In genomic region chr7:102564999-102565997, GRCm38 (mm10) we compare ENCODE assay signal across 8 mouse cellular contexts. TPM values are rescaled to one million over a fixed set of nuclear protein-coding genes. Genes with fewer than 3 reads are reported as not detected.
DNase-seq lines count a peak whose midpoint lies in the region; ATAC-seq and TF ChIP-seq lines count a peak whose summit lies in the region.

Trim21 (minus strand) TSS chr7:102565486.

- TF ChIP-seq CTCF in CH12.LX (conservative IDR thresholded peaks at IDR 0.05 in 1 of 2, IDR thresholded peaks at IDR 0.05 in 1 of 2; ENCODE audit: low read depth in 2 of 2, low read length in 2 of 2), result no peak

- no peaks in the 10 kb centered on the region for H3K27me3 ChIP-seq in CH12.LX (replicated peaks)
- H3K27me3 ChIP-seq in forebrain, embryonic 10.5 days (ENCODE audit: poor library complexity, severe bottlenecking), result no peaks in the 10 kb centered on the region
- no peaks in the 10 kb centered on the region for H3K27me3 ChIP-seq in heart, embryonic 15.5 days
- no peaks in the 10 kb centered on the region for H3K27me3 ChIP-seq in liver, embryonic 13.5 days
- H3K27me3 ChIP-seq in stomach, embryonic 15.5 days (replicated peaks), result no peaks in the 10 kb centered on the region

- peak within 1 kb of the TSS; percentile 82 for H3K9ac ChIP-seq in CH12.LX (ENCODE audit: insufficient read depth, low read depth)
- peak within 1 kb of the TSS; percentile 57 for H3K9ac ChIP-seq in heart, embryonic 15.5 days
- peak within 1 kb of the TSS; percentile 77 for H3K9ac ChIP-seq in liver, embryonic 13.5 days
- H3K9ac ChIP-seq in stomach, embryonic 15.5 days, result peak within 1 kb of the TSS; percentile 42; the same call in 1 of the 2 replicates

- dilution Hi-C loops in CH12.LX (cut with MboI; ENCODE audit: extremely low pct_ligation_motif_present, extremely low pct_unique_long_range_greater_than_20kb, low sequenced_read_pairs), result no loop called here

- peak; percentile 95 for DNase-seq in CH12.LX (ENCODE audit: extremely low read depth)
- DNase-seq in c-Kit-positive CD71-negative TER-119-negative erythroid progenitor cells, embryonic 14.5 days (ENCODE audit: low read depth), result peak; percentile 85
- peak; percentile 61 for DNase-seq in forebrain, embryonic 10.5 days (ENCODE audit: extremely low spot score, low spot score)
- DNase-seq in kidney, postnatal 14 days, result peak; percentile 92
- DNase-seq in liver, embryonic 13.5 days, result peak; percentile 88
- peak; percentile 82 to 85 for DNase-seq in natural killer cell, adult 2 months (ENCODE audit: low spot score in 2 of 2)

- H3K9me3 ChIP-seq in CH12.LX (replicated peaks; ENCODE audit: low read length), result no peaks in the 10 kb centered on the region
- H3K9me3 ChIP-seq in forebrain, embryonic 10.5 days, result no peaks in the 10 kb centered on the region
- H3K9me3 ChIP-seq in heart, embryonic 15.5 days (replicated peaks), result no peaks in the 10 kb centered on the region
- no peaks in the 10 kb centered on the region for H3K9me3 ChIP-seq in liver, embryonic 13.5 days (replicated peaks)
- no peaks in the 10 kb centered on the region for H3K9me3 ChIP-seq in stomach, embryonic 15.5 days

- 29% methylated on average over 10 of the region's 10 CpGs for WGBS in forebrain, embryonic 10.5 days
- WGBS in heart, embryonic 15.5 days, result 24% methylated on average over 10 of the region's 10 CpGs
- WGBS in liver, embryonic 13.5 days (ENCODE audit: insufficient replicate concordance), result 5% methylated on average over 10 of the region's 10 CpGs
- whole genome bisulfite sequencing in stomach, embryonic 15.5 days, result 12% methylated on average over 10 of the region's 10 CpGs

- in situ Hi-C loops in CH12.LX (cut with MboI; ENCODE audit: low pct_ligation_motif_present, low pct_unique_long_range_greater_than_20kb, low sequenced_read_pairs), result no loop called here

- TF ChIP-seq EP300 in CH12.LX (IDR thresholded peaks at IDR 0.05; ENCODE audit: low read length), result peak; percentile 46; the same call in 1 of the 2 replicates

- peak within 1 kb of the TSS; percentile 50 for H3K4me2 ChIP-seq in CH12.LX (ENCODE audit: insufficient read depth, low read depth, poor library complexity, severe bottlenecking)
- peak within 1 kb of the TSS; percentile 74 for H3K4me2 ChIP-seq in heart, embryonic 15.5 days
- H3K4me2 ChIP-seq in liver, embryonic 13.5 days, result peak within 1 kb of the TSS; percentile 85
- H3K4me2 ChIP-seq in stomach, embryonic 15.5 days, result peak within 1 kb of the TSS; percentile 60

- ATAC-seq in heart, embryonic 15.5 days (replicated peaks; ENCODE audit: insufficient number of reproducible peaks, insufficient read depth, low FRiP score, low read depth), result peak; percentile 93
- ATAC-seq in liver, embryonic 13.5 days (ENCODE audit: low read depth), result peak; percentile 100
- ATAC-seq in stomach, embryonic 15.5 days (ENCODE audit: insufficient read depth, low FRiP score, low read depth), result peak; percentile 99

- peaks cover 4 to 21% of the 10 kb centered on the region in 2 experiments for H3K4me1 ChIP-seq in CH12.LX (ENCODE audit: control insufficient read depth in 1 of 2, insufficient read depth in 2 of 2)
- peaks cover 11% of the 10 kb centered on the region for H3K4me1 ChIP-seq in forebrain, embryonic 10.5 days
- H3K4me1 ChIP-seq in heart, embryonic 15.5 days (replicated peaks), result peaks cover 12% of the 10 kb centered on the region
- peaks cover 19% of the 10 kb centered on the region for H3K4me1 ChIP-seq in liver, embryonic 13.5 days (replicated peaks)
- H3K4me1 ChIP-seq in stomach, embryonic 15.5 days, result no peaks in the 10 kb centered on the region; the same call in 1 of the 2 replicates

- H3K4me3 ChIP-seq in CH12.LX (replicated peaks in 1 of 3; ENCODE audit: low read depth in 2 of 3, low read length in 2 of 3, poor library complexity in 1 of 3), result peak within 1 kb of the TSS; percentile 78 to 85 (median 82)
- peak within 1 kb of the TSS; percentile 52 for H3K4me3 ChIP-seq in forebrain, embryonic 10.5 days
- H3K4me3 ChIP-seq in heart, embryonic 15.5 days, result peak within 1 kb of the TSS; percentile 61
- peak within 1 kb of the TSS; percentile 75 for H3K4me3 ChIP-seq in liver, embryonic 13.5 days (replicated peaks)
- H3K4me3 ChIP-seq in stomach, embryonic 15.5 days (replicated peaks), result peak within 1 kb of the TSS; percentile 58

- no peak within 1 kb of the TSS for H3K27ac ChIP-seq in CH12.LX (ENCODE audit: insufficient read depth, low read depth)
- peak within 1 kb of the TSS; percentile 80 for H3K27ac ChIP-seq in forebrain, embryonic 10.5 days
- H3K27ac ChIP-seq in heart, embryonic 15.5 days, result peak within 1 kb of the TSS; percentile 6; the same call in 1 of the 2 replicates
- peak within 1 kb of the TSS; percentile 60 for H3K27ac ChIP-seq in liver, embryonic 13.5 days
- no peak within 1 kb of the TSS for H3K27ac ChIP-seq in stomach, embryonic 15.5 days

- TF ChIP-seq POLR2A in CH12.LX (IDR thresholded peaks at IDR 0.05; ENCODE audit: low read depth, low read length), result peak; percentile 77

- H3K79me2 ChIP-seq in CH12.LX (replicated peaks; ENCODE audit: control insufficient read depth, extremely low read depth, insufficient read depth, poor library complexity, severe bottlenecking), result no peaks in the 10 kb centered on the region; the same call in 1 of the 2 replicates

- H3K36me3 ChIP-seq in CH12.LX (replicated peaks in 1 of 2; ENCODE audit: control insufficient read depth in 1 of 2, insufficient read depth in 1 of 2, low read length in 1 of 2), result peaks cover 10 to 33% of the 10 kb centered on the region in 2 experiments
- H3K36me3 ChIP-seq in forebrain, embryonic 10.5 days (replicated peaks), result no peaks in the 10 kb centered on the region
- no peaks in the 10 kb centered on the region for H3K36me3 ChIP-seq in heart, embryonic 15.5 days
- H3K36me3 ChIP-seq in liver, embryonic 13.5 days, result no peaks in the 10 kb centered on the region; the same call in 1 of the 2 replicates
- no peaks in the 10 kb centered on the region for H3K36me3 ChIP-seq in stomach, embryonic 15.5 days

- TF ChIP-seq RAD21 in CH12.LX (IDR thresholded peaks at IDR 0.05; ENCODE audit: low read depth, low read length), result no peak

TF ChIP-seq in CH12.LX, 34 proteins besides CTCF, POLR2A, EP300 and RAD21:
- TF ChIP-seq TCF12 (IDR thresholded peaks at IDR 0.05; ENCODE audit: low read depth, low read length) (peak; percentile 61), MEF2A (IDR thresholded peaks at IDR 0.05; ENCODE audit: borderline replicate concordance, low read depth, low read length) (peak; percentile 53; the same call in 1 of the 2 replicates), NRF1 (IDR thresholded peaks at IDR 0.05; ENCODE audit: low read depth, low read length) (no peak), ZMIZ1 (IDR thresholded peaks at IDR 0.05; ENCODE audit: low read depth, low read length) (peak; percentile 62; the same call in 1 of the 2 replicates), ZC3H11A (IDR thresholded peaks at IDR 0.05; ENCODE audit: low read depth, low read length) (no peak), IRF4 (IDR thresholded peaks at IDR 0.05; ENCODE audit: low read depth, low read length) (peak; percentile 81), PAX5 (IDR thresholded peaks at IDR 0.05; ENCODE audit: low read length) (no peak), RCOR1 (conservative IDR thresholded peaks at IDR 0.05; ENCODE audit: low read depth, low read length) (no peak), JUND (conservative IDR thresholded peaks at IDR 0.05; ENCODE audit: low read depth, low read length) (no peak), MYC (IDR thresholded peaks at IDR 0.05; ENCODE audit: low read depth, low read length) (no peak), MAFK (IDR thresholded peaks at IDR 0.05; ENCODE audit: insufficient replicate concordance, low read length) (0 out of 2 replicates have a peak, but pooled peaks have one; percentile 12), MAZ (IDR thresholded peaks at IDR 0.05; ENCODE audit: low read depth, low read length) (peak; percentile 68; the same call in 1 of the 2 replicates), POLR2AphosphoS2 (IDR thresholded peaks at IDR 0.05; ENCODE audit: low read depth, low read length) (peak; percentile 63; the same call in 1 of the 2 replicates), CHD2 (IDR thresholded peaks at IDR 0.05; ENCODE audit: low read length) (no peak), HCFC1 (IDR thresholded peaks at IDR 0.05; ENCODE audit: low read depth, low read length) (peak; percentile 50; the same call in 1 of the 2 replicates), ELF1 (IDR thresholded peaks at IDR 0.05; ENCODE audit: low read depth, low read length) (peak; percentile 72; the same call in 1 of the 2 replicates), CHD1 (IDR thresholded peaks at IDR 0.05; ENCODE audit: low read depth, low read length) (peak; percentile 64; the same call in 1 of the 2 replicates), BHLHE40 (IDR thresholded peaks at IDR 0.05; ENCODE audit: low read depth, low read length) (no peak), UBTF (IDR thresholded peaks at IDR 0.05; ENCODE audit: low read depth, low read length) (no peak), KAT2A (IDR thresholded peaks at IDR 0.05; ENCODE audit: insufficient replicate concordance, low read length) (no peak), SIN3A (IDR thresholded peaks at IDR 0.05; ENCODE audit: low read length) (peak; percentile 58), TBP (conservative IDR thresholded peaks at IDR 0.05; ENCODE audit: low read depth, low read length) (0 out of 2 replicates have a peak, but pooled peaks have one; percentile 38), JUN (IDR thresholded peaks at IDR 0.05; ENCODE audit: insufficient read depth, low read depth, low read length) (no peak), NELFE (IDR thresholded peaks at IDR 0.05; ENCODE audit: low read depth, low read length) (peak; percentile 77), USF1 (IDR thresholded peaks at IDR 0.05; ENCODE audit: low read depth, low read length) (no peak)

RNA-seq across cellular contexts. Expression of gene Trim21, which starts in this region (rescaled TPM):
- total RNA-seq in CH12.LX (2012; rRNA removed) (10.4 and 10.5 TPM in 2 replicates), CH12.LX (2014; rRNA removed) (15.4 and 16.1 TPM in 2 replicates)
- polyA plus RNA-seq in CH12.LX (2012; ENCODE audit: insufficient read length, low read depth), result 16.5 TPM in 2 replicates
- 0.25 and 0.33 TPM in 2 replicates for polyA plus RNA-seq in forebrain, embryonic 10.5 days (2016; fragmentation: Nextera tagmentation; extraction: Ambion mirVana)
- 0.68 and 0.84 TPM in 2 replicates for polyA plus RNA-seq in heart, embryonic 15.5 days (2015; fragmentation: Nextera tagmentation; extraction: Ambion mirVana)
- 0.24 and 0.51 TPM in 2 replicates for polyA plus RNA-seq in liver, embryonic 13.5 days (2015; fragmentation: Nextera tagmentation; extraction: Ambion mirVana)
- polyA plus RNA-seq in stomach, embryonic 15.5 days (2015; fragmentation: Nextera tagmentation; extraction: Ambion mirVana), result 0.49 and 1.1 TPM in 2 replicates

Comparison
In these comparisons a context has a peak if more than half of its experiments do, and no peak if none do; other contexts are left out.
1. Peak in DNase-seq, H3K4me3 ChIP-seq and H3K27ac ChIP-seq in forebrain, embryonic 10.5 days; RNA of the gene not detected or under 1 TPM.
2. Peak in ATAC-seq, H3K4me3 ChIP-seq, H3K27ac ChIP-seq, H3K9ac ChIP-seq and H3K4me2 ChIP-seq in heart, embryonic 15.5 days; RNA of the gene not detected or under 1 TPM.
3. Peak in DNase-seq, ATAC-seq, H3K4me3 ChIP-seq, H3K27ac ChIP-seq, H3K9ac ChIP-seq and H3K4me2 ChIP-seq in liver, embryonic 13.5 days; RNA of the gene not detected or under 1 TPM.